ENCODE assay signal across 10 mouse cellular contexts in genomic region chrX:85343517-85343916, GRCm38 (mm10).
DNase-seq lines count a peak whose midpoint lies in the region; ATAC-seq lines count a peak whose summit lies in the region.
"Had no signal": no experiment of that assay in that cellular context is flagged by ENCODE, and none has a peak within 500 bp of the region (broad histone marks: within the 10 kb centered on the region; RNA-seq: fewer than 3 reads in every experiment).

No protein-coding gene starts in this region.

- H3K9me3 ChIP-seq in neural tube, embryonic 11.5 days (ENCODE audit: control insufficient read depth, low read length) = no peaks in the 10 kb centered on the region
- H3K9me3 ChIP-seq in neural tube, embryonic 15.5 days (replicated peaks) = no peaks in the 10 kb centered on the region
- no peaks in the 10 kb centered on the region for H3K9me3 ChIP-seq in forebrain, embryonic 15.5 days
- H3K9me3 ChIP-seq in midbrain, embryonic 15.5 days = no peaks in the 10 kb centered on the region
- H3K9me3 ChIP-seq in liver, embryonic 12.5 days (replicated peaks) = no peaks in the 10 kb centered on the region

- H3K27me3 ChIP-seq in neural tube, embryonic 11.5 days (ENCODE audit: control insufficient read depth, insufficient read depth, low read length) = no peaks in the 10 kb centered on the region
- no peaks in the 10 kb centered on the region for H3K27me3 ChIP-seq in neural tube, embryonic 15.5 days (replicated peaks)
- H3K27me3 ChIP-seq in forebrain, embryonic 15.5 days = no peaks in the 10 kb centered on the region
- H3K27me3 ChIP-seq in midbrain, embryonic 15.5 days (replicated peaks) = no peaks in the 10 kb centered on the region
- H3K27me3 ChIP-seq in liver, embryonic 12.5 days (replicated peaks) = no peaks in the 10 kb centered on the region

- H3K4me2 ChIP-seq in neural tube, embryonic 11.5 days (ENCODE audit: low read depth) = no peak overlapping the region
- no peak overlapping the region for H3K4me2 ChIP-seq in neural tube, embryonic 15.5 days
- H3K4me2 ChIP-seq in forebrain, embryonic 15.5 days (replicated peaks) = no peak overlapping the region
- H3K4me2 ChIP-seq in midbrain, embryonic 15.5 days = no peak overlapping the region
- H3K4me2 ChIP-seq in liver, embryonic 12.5 days = no peak overlapping the region

- peak; percentile 14 for DNase-seq in neural tube, embryonic 11.5 days (ENCODE audit: low spot score)
- peak; percentile 6 for DNase-seq in kidney, adult 9 months
- no peak for DNase-seq in frontal cortex, postnatal 25 days (ENCODE audit: low spot score in 2 of 2)
- DNase-seq in adrenal gland, adult 2 months = no peak
- DNase-seq: cerebellum, adult 11-12 months had no signal

- H3K4me3 ChIP-seq in neural tube, embryonic 11.5 days (ENCODE audit: low read depth, low read length) = no peak overlapping the region
- no peak overlapping the region for H3K4me3 ChIP-seq in neural tube, embryonic 15.5 days (replicated peaks)
- no peak overlapping the region for H3K4me3 ChIP-seq in forebrain, embryonic 15.5 days
- no peak overlapping the region for H3K4me3 ChIP-seq in midbrain, embryonic 15.5 days
- H3K4me3 ChIP-seq in liver, embryonic 12.5 days = no peak overlapping the region
- H3K4me3 ChIP-seq: megakaryocyte, embryonic 14.5 days had no signal

- ATAC-seq in neural tube, embryonic 11.5 days (ENCODE audit: insufficient read depth, low FRiP score, low TSS enrichment) = no peak
- no peak for ATAC-seq in neural tube, embryonic 15.5 days (ENCODE audit: low FRiP score)
- ATAC-seq in forebrain, embryonic 15.5 days (replicated peaks) = peak; percentile 69; the same call in 1 of the 2 replicates
- ATAC-seq in midbrain, embryonic 15.5 days (replicated peaks) = 0 out of 2 replicates have a peak, but pooled peaks have one; percentile 58
- no peak for ATAC-seq in liver, embryonic 12.5 days

- H3K4me1 ChIP-seq in neural tube, embryonic 11.5 days (ENCODE audit: control insufficient read depth, insufficient read depth, low read length) = no peaks in the 10 kb centered on the region
- H3K4me1 ChIP-seq in neural tube, embryonic 15.5 days = no peaks in the 10 kb centered on the region
- H3K4me1 ChIP-seq in forebrain, embryonic 15.5 days = no peaks in the 10 kb centered on the region
- H3K4me1 ChIP-seq in midbrain, embryonic 15.5 days = no peaks in the 10 kb centered on the region
- H3K4me1 ChIP-seq in liver, embryonic 12.5 days = no peaks in the 10 kb centered on the region
- H3K4me1 ChIP-seq: megakaryocyte, embryonic 14.5 days had no signal

- WGBS in neural tube, embryonic 11.5 days = 23% methylated on average over 3 of the region's 3 CpGs
- 27% methylated on average over 3 of the region's 3 CpGs for WGBS in neural tube, embryonic 15.5 days
- WGBS in forebrain, embryonic 15.5 days = 30% methylated on average over 3 of the region's 3 CpGs
- 47% methylated on average over 3 of the region's 3 CpGs for WGBS in midbrain, embryonic 15.5 days
- WGBS in liver, embryonic 12.5 days (ENCODE audit: insufficient replicate concordance) = 49% methylated on average over 3 of the region's 3 CpGs

- no peak overlapping the region for H3K9ac ChIP-seq in neural tube, embryonic 11.5 days (ENCODE audit: low read length)
- no peak overlapping the region for H3K9ac ChIP-seq in neural tube, embryonic 15.5 days (replicated peaks)
- H3K9ac ChIP-seq in forebrain, embryonic 15.5 days (replicated peaks) = no peak overlapping the region
- no peak overlapping the region for H3K9ac ChIP-seq in midbrain, embryonic 15.5 days
- H3K9ac ChIP-seq in liver, embryonic 12.5 days = no peak overlapping the region

- H3K27ac ChIP-seq in neural tube, embryonic 11.5 days (ENCODE audit: low read depth, low read length) = no peak overlapping the region
- no peak overlapping the region for H3K27ac ChIP-seq in neural tube, embryonic 15.5 days (replicated peaks)
- no peak overlapping the region for H3K27ac ChIP-seq in forebrain, embryonic 15.5 days (replicated peaks)
- H3K27ac ChIP-seq in midbrain, embryonic 15.5 days = no peak overlapping the region
- no peak overlapping the region for H3K27ac ChIP-seq in liver, embryonic 12.5 days

- no peaks in the 10 kb centered on the region for H3K36me3 ChIP-seq in neural tube, embryonic 11.5 days (ENCODE audit: control insufficient read depth, insufficient read depth, low read length)
- no peaks in the 10 kb centered on the region for H3K36me3 ChIP-seq in neural tube, embryonic 15.5 days
- H3K36me3 ChIP-seq in forebrain, embryonic 15.5 days = no peaks in the 10 kb centered on the region
- H3K36me3 ChIP-seq in midbrain, embryonic 15.5 days (replicated peaks) = no peaks in the 10 kb centered on the region
- H3K36me3 ChIP-seq in liver, embryonic 12.5 days = no peaks in the 10 kb centered on the region

Comparison
In these comparisons a context has a peak if more than half of its experiments do, and no peak if none do; other contexts are left out.
1. ATAC-seq: peak in forebrain, embryonic 15.5 days (single experiment) and midbrain, embryonic 15.5 days (single experiment); none in neural tube, embryonic 11.5 days (single experiment), neural tube, embryonic 15.5 days (single experiment) and liver, embryonic 12.5 days (single experiment).
2. DNase-seq: peak in neural tube, embryonic 11.5 days (single experiment) and kidney, adult 9 months (single experiment); none in frontal cortex, postnatal 25 days (0 of 2) and adrenal gland, adult 2 months (single experiment).